Mouse (Mus musculus) midbrain, embryonic 10.5 days (tissue): ENCODE results near the gene Xylt1. TPM values are rescaled to one million over a fixed set of nuclear protein-coding genes. Genes with fewer than 3 reads are reported as not detected.

Experiments used
- DNase-seq: peaks from one replicate; pipeline ENCODE4 v3.0.0-alpha.2; 2017; ENCODE audit warnings: low spot score
- H3K27ac ChIP-seq: fragments of 300-500 bp; sonication (generic); replicated peaks from 2 replicates; pipeline ENCODE4 v1.5.1; 2016; ENCODE audit warnings: mild to moderate bottlenecking
- H3K27me3 ChIP-seq: fragments of 300-500 bp; sonication (generic); 2 replicates; pipeline ENCODE4 v1.6.1; 2016; ENCODE audit warnings: low read depth, mild to moderate bottlenecking; ENCODE audit not compliant: poor library complexity, severe bottlenecking
- H3K36me3 ChIP-seq: fragments of 300-500 bp; sonication (generic); 2 replicates; pipeline ENCODE4 v1.6.1; 2016; ENCODE audit warnings: mild to moderate bottlenecking, moderate library complexity
- H3K4me1 ChIP-seq: fragments of 300-500 bp; sonication (generic); 2 replicates; pipeline ENCODE4 v1.6.1; 2016
- H3K4me3 ChIP-seq: fragments of 300-500 bp; sonication (generic); 2 replicates; pipeline ENCODE4 v1.5.1; 2016; ENCODE audit warnings: mild to moderate bottlenecking, moderate library complexity
- H3K9me3 ChIP-seq: fragments of 300-500 bp; sonication (generic); replicated peaks from 2 replicates; pipeline ENCODE4 v1.6.1; 2016; ENCODE audit warnings: mild to moderate bottlenecking
- WGBS: fragments of 180-500 bp; shearing (Covaris S2); methylation state at CpG from one replicate; pipeline ENCODE4 v1.1.7; 2016; 5-methylcytosine and 5-hydroxymethylcytosine counted together
- polyA plus RNA-seq: library from polyadenylated mRNA; unstranded; fragments of >200 nt; fragmentation: Nextera tagmentation; extraction: Ambion mirVana; gene quantifications from 2 replicates; pipeline ENCODE4 v1.2.1, GENCODE M21; 2016

The Xylt1 gene
- polyA plus RNA-seq, 1 experiment from 2014 or later = 1.0 TPM

DNA sequence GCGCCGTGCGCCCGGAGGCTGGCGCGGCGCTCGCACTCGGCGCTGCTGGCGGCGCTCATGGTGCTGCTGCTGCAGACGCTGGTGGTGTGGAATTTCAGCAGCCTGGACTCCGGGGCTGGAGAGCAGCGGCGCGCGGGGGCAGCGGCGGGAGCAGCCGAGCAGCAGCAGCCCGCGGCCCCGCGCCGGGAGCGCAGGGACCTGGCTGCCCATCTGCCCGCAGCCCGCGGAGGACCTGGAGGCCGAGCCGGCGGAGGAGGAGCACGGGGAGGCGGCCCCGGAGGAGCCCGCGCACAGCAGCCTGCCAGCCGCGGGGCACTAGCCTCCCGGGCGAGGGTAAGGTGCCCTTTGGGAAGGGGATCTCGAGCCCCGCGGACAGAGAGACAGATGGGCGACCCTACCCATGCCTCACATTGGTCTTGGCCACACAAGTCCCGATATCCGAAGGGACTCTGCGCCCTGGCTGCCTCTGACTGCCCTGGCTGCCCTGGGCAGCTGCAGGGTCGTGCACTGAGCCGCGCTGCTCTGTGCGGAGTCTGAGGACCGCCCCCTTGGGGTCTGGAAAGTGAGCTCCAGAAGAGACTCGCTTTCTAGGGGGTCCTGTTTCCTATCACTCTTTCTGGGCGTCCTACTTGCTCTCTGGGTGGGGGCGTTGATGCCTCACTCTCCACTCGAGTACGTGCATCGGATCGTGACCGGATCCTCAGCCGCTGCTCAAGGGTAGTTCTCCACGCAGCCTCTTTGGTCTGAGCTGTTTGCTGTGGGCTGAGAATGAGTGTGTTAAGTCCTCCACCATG is 606 bp downstream of the Xylt1 start:
- Histone ChIP-seq H3K4me1 (peaks cover 32% of the 10 kb centered on the region), H3K4me3 (peak overlapping the region; percentile 89), H3K27ac (peak overlapping the region; percentile 92), H3K27me3 (peaks cover 44% of the 10 kb centered on the region), H3K36me3 (no peaks in the 10 kb centered on the region), H3K9me3 (no peaks in the 10 kb centered on the region)
- peak; percentile 74 for DNase-seq
- under 1% methylated on average over 60 of the region's 64 CpGs for WGBS

GRCm38 (mm10) chr7:117382006-117382405 is 1.2 kb downstream of the Xylt1 start:
- Histone ChIP-seq H3K36me3 (no peaks in the 10 kb centered on the region), H3K4me3 (peak overlapping the region; percentile 89), H3K27me3 (peaks cover 44% of the 10 kb centered on the region), H3K4me1 (peaks cover 32% of the 10 kb centered on the region), H3K27ac (peak overlapping the region; percentile 92), H3K9me3 (no peaks in the 10 kb centered on the region)
- no peak for DNase-seq
- WGBS = 37% methylated on average over 2 of the region's 2 CpGs

DNA sequence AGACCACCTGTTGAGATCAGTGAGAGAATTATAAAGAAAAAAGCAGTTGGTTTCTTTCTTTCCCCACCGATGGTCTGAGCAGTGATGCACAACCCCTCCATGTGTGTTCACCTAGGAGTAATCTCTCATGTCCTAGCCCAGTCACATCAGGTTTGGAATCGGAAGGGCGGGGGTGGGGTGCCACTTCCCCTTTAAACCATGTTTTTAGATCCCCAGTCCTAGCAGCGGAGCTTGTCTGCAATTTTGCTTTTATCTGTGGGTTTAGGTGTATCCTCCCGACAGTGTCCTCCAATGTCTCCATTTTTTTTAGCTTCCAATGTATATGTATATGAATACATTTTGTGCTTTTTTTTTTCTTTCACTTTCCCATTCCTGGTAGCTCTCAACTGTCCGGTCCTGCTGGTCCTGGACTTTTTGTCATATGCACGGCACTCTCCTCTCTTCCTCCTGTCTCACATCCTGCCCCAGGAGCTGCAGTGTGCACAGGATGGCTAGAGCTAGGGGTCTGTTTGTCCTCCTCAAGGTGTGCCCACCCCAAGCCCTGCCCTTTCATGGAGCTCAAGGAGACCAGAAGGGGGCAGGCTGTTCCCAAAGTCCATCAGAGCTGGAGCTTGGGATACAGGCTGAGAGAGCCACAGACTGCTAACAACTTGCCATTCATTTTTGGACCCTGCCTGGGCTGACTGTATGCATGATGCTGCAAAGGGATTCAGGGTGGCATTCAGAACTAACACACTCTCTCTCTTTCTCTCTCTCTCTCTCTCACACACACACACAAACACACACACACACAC is 2.6 kb downstream of the Xylt1 start:
- Histone ChIP-seq H3K9me3 (no peaks in the 10 kb centered on the region), H3K27me3 (peaks cover 33% of the 10 kb centered on the region), H3K4me1 (peaks cover 32% of the 10 kb centered on the region), H3K27ac (no peak overlapping the region), H3K36me3 (no peaks in the 10 kb centered on the region), H3K4me3 (no peak overlapping the region)
- peak; percentile 47 for DNase-seq
- WGBS = 67% methylated on average over 7 of the region's 7 CpGs

DNA sequence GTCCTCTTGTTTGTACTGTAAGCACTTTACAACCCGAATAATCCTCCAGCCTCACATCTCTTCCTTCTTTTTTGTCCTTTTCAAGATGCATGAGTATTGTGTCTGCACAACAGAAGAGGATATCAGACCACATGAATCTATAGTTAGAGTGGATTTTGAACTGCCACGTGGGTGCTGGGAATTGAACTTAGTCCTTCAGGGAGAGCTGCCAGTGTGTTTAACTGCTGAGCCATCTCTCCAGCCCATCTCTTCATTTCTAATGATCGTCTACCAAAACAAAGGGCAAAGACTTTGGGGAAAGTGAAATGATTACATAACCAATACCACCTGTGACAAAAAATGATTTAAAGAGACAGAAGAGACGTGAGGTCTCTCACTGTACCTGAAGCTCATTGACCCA is 5.6 kb downstream of the Xylt1 start:
- Histone ChIP-seq H3K4me3 (no peak overlapping the region), H3K36me3 (0 out of 2 replicates have a peak, but pooled peaks cover 3% of the 10 kb centered on the region), H3K27ac (no peak overlapping the region), H3K4me1 (peaks cover 23% of the 10 kb centered on the region), H3K9me3 (no peaks in the 10 kb centered on the region), H3K27me3 (peaks cover 13% of the 10 kb centered on the region)
- WGBS = 80% methylated on average over 4 of the region's 4 CpGs
- DNase-seq = no peak

DNA sequence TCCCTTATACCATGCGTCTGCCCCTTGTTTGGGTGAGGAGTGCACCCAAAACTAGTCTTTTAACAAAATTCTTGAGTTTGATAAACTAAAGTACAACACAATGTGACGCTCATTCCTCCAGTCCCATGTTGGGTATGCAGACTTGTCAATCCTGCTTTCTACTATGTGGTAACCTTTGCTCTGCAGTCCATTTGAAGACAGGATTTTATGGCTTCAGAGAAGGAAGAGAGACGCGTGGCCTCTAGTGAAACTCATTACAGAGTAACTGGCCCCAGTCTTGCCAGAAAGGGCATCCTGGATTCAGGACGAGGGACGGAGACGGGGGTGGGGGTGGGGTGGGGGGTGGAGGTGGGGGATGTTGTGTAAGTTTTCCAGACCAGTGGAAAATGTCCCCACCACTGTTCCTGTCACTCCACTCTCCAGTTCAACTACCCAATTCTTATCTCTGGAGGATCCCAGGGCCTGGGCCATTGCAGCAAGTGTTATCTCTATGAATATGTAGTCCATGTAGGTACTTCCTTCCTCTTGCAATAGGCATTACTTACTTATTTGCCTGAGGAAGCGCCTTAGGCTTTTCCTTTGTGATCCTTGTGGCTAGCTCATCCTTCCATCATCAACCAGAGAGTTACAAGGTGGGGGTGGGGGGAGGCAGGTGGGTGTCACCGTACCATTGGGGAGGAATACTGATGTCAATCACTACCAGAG is 7.7 kb downstream of the Xylt1 start:
- H3K4me3 ChIP-seq = no peak overlapping the region
- 92% methylated on average over 9 of the region's 9 CpGs for WGBS
- no peak for DNase-seq
- H3K27me3 ChIP-seq = no peaks in the 10 kb centered on the region; the same call in 1 of the 2 replicates
- H3K27ac ChIP-seq = no peak overlapping the region
- no peaks in the 10 kb centered on the region for H3K9me3 ChIP-seq
- H3K4me1 ChIP-seq = peaks cover 3% of the 10 kb centered on the region
- 0 out of 2 replicates have a peak, but pooled peaks cover 3% of the 10 kb centered on the region for H3K36me3 ChIP-seq

DNA sequence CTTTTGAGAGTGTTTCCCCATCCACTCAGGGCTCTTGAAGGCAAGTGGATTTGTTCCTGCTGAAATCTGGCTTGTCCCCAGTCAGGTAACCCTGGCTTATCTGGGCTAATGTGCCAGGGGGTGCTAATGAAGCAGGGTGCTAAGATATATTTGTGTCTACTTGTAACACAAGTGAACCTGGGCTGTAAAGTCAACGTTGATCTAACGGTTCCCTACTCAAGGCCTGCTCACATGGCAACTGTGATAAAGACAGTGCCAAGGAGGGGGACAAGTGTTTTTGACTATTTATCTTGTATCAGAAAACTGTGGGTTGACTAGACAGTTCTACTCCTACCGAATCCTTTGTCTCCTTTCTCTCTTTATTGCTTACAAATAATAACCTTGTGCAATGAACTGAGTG is 8.3 kb downstream of the Xylt1 start:
- WGBS = 91% methylated on average over 3 of the region's 3 CpGs
- no peak for DNase-seq
- Histone ChIP-seq H3K27me3 (no peaks in the 10 kb centered on the region; the same call in 1 of the 2 replicates), H3K27ac (no peak overlapping the region), H3K4me3 (no peak overlapping the region), H3K9me3 (no peaks in the 10 kb centered on the region), H3K36me3 (0 out of 2 replicates have a peak, but pooled peaks cover 3% of the 10 kb centered on the region), H3K4me1 (no peaks in the 10 kb centered on the region)

- Histone ChIP-seq H3K9me3 (no peaks in the 10 kb centered on the region), H3K27me3 (no peaks in the 10 kb centered on the region), H3K27ac (no peak overlapping the region), H3K4me1 (peaks cover 5% of the 10 kb centered on the region; the same call in 1 of the 2 replicates), H3K4me3 (no peak overlapping the region), H3K36me3 (0 out of 2 replicates have a peak, but pooled peaks cover 3% of the 10 kb centered on the region)
- DNase-seq = no peak
- WGBS = 88% methylated on average over 13 of the region's 13 CpGs
Measured at GRCm38 (mm10) chr7:117392863-117393569, 12.2 kb downstream of the Xylt1 start.

DNA sequence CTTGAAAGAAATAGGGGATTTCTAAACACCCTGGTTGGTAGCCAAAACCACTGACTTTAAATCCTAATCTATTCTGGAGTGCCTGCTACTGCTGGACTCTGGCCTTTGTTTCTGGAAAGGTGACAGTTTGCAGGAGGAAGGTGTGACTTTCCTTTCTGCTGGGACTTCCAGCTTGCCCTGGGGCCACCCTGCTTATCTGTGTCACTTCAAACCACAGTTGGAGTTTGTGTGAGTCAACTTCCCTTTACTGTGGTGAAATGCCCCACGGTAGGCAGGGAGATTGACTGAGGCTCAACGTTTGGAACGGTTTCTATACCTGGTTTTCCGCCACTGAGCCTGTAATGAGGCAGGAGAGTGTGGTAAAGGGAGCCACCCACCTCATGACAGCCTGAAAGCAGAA is 13.2 kb downstream of the Xylt1 start:
- WGBS = 83% methylated on average over 4 of the region's 4 CpGs
- no peak overlapping the region for H3K4me3 ChIP-seq
- H3K27me3 ChIP-seq = no peaks in the 10 kb centered on the region
- H3K36me3 ChIP-seq = peaks cover 8% of the 10 kb centered on the region; the same call in 1 of the 2 replicates
- peaks cover 5% of the 10 kb centered on the region; the same call in 1 of the 2 replicates for H3K4me1 ChIP-seq
- H3K27ac ChIP-seq = no peak overlapping the region
- DNase-seq = no peak
- no peaks in the 10 kb centered on the region; the same call in 1 of the 2 replicates for H3K9me3 ChIP-seq

DNA sequence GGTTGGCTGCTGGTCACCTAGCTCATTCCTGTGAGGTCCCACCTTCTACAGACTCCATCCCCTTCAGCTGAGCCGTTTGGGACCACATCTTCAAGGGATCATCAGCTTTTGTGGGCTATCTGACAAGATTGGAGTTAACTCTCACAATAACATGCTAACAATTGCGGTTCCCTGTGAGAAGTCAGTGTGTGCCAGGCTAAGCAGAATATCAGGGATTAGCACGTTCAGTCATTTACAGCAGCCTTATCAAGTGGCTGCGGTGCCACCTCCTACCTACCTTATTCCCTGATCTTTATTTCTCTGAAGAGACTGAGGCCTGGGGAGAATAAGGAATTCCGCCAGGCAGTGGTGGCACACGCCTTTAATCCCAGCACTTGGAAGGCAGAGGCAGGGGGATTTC is 13.6 kb downstream of the Xylt1 start:
- Histone ChIP-seq H3K36me3 (peaks cover 9% of the 10 kb centered on the region; the same call in 1 of the 2 replicates), H3K27ac (no peak overlapping the region), H3K27me3 (no peaks in the 10 kb centered on the region), H3K4me1 (peaks cover 5% of the 10 kb centered on the region; the same call in 1 of the 2 replicates), H3K4me3 (no peak overlapping the region), H3K9me3 (no peaks in the 10 kb centered on the region; the same call in 1 of the 2 replicates)
- no peak for DNase-seq
- WGBS = 92% methylated on average over 6 of the region's 6 CpGs

DNA sequence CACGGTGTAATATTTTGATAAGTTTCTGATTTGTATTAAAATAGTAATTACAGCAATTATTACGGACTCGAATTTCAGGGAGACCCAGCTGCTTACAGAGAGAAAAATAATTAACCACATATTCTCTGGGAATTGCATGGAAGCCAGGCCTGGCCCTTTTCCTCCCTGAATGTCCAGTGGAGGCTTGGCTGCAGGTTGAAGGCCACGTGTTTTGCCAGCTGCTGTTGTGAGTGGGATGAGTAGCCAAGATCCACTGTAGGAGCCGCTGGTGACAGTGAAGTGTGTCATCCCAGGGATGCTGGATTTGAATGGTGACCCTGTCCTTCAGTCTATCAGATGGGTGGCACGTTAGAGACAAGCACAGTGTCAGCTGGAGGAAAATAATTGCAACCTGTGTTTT is 14.7 kb downstream of the Xylt1 start:
- WGBS = 91% methylated on average over 6 of the region's 6 CpGs
- Histone ChIP-seq H3K4me3 (no peak overlapping the region), H3K27ac (no peak overlapping the region), H3K36me3 (peaks cover 6% of the 10 kb centered on the region; the same call in 1 of the 2 replicates), H3K4me1 (peaks cover 5% of the 10 kb centered on the region; the same call in 1 of the 2 replicates), H3K9me3 (no peaks in the 10 kb centered on the region; the same call in 1 of the 2 replicates), H3K27me3 (no peaks in the 10 kb centered on the region)
- DNase-seq = no peak

DNA sequence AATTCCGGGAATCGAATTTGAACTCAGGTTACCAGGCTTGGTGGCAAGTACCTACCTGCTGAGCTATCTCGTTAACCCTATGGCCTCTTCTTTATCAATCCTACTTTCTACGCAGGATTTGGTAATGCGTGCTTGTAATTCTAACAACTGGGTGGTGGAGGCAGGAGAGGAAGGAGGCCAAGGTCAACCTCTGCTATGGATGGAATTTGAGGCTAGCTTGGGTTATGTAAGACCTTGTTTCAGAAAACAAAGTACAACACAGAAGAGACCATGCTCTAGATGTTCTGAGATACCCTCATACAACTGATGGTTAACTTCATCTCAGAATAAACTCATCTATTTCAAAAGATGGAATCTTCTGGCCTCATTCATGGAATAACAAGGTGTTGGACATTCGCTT is 17.1 kb downstream of the Xylt1 start:
- H3K4me1 ChIP-seq = peaks cover 5% of the 10 kb centered on the region; the same call in 1 of the 2 replicates
- no peak overlapping the region for H3K27ac ChIP-seq
- no peaks in the 10 kb centered on the region for H3K27me3 ChIP-seq
- H3K9me3 ChIP-seq = no peaks in the 10 kb centered on the region; the same call in 1 of the 2 replicates
- H3K36me3 ChIP-seq = peaks cover 6% of the 10 kb centered on the region; the same call in 1 of the 2 replicates
- WGBS = 95% methylated on average over 6 of the region's 6 CpGs
- DNase-seq = no peak
- H3K4me3 ChIP-seq = no peak overlapping the region
